Comparison of ENCODE assay signal across 8 mouse cellular contexts in the genomic region with DNA sequence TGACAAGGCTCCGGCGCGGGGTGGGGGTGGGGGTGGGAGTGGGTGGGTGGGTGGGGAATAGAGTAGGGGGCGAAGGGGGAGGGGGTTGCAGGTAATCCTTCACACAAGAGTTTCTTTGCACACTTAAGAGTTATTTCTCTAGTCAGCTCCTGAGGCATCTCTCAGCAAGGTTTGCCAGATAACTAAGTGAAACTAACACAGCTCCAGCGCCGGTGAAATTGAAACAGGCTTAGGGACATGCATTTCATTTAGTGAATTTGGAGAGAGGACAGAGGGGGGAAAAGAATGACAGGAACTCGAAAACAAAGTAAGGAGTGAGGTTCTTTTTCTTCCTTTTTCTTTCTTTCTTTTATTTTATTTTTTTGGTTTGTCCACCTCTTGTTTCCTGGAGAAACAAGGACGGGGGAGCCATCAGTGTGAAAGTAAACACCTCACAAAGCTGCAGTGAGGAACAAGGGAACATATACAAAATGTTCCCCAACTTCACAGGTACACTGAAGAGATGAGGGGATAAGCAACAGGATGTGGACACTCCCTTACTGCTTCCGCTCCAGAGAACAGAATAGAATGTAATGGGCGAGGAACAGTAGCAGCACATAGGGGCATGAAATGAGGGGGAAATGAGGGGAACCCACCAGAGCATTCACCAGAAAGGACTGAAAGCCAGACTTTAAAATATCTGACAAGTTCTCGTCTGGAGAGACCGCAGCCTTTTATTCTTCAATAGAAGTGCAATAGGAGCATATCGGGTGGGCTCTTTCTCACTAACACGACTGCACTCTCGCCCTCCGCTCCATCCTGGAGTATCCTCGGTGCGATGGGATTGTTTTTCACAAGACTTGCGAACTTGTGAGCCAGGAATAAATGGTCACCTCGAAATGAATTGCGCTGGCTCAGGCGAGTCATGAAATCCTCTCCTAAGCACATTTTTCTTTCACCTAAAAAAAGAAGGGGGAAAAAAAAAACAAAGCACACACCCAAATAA. TPM values are rescaled to one million over a fixed set of nuclear protein-coding genes. Genes with fewer than 3 reads are reported as not detected.
DNase-seq lines count a peak whose midpoint lies in the region; ATAC-seq lines count a peak whose summit lies in the region.

No protein-coding gene starts in this region.

- peak overlapping the region; percentile 62 for H3K9ac ChIP-seq in forebrain, embryonic 16.5 days (replicated peaks; ENCODE audit: low read depth, low read length)
- peak overlapping the region; percentile 56 for H3K9ac ChIP-seq in midbrain, embryonic 14.5 days (replicated peaks; ENCODE audit: low read length)

- peak; percentile 1 for ATAC-seq in forebrain, embryonic 16.5 days
- no peak for ATAC-seq in midbrain, embryonic 14.5 days (ENCODE audit: low FRiP score, low TSS enrichment)

- H3K9me3 ChIP-seq in forebrain, embryonic 16.5 days (ENCODE audit: control insufficient read depth, low read length), result no peaks in the 10 kb centered on the region
- H3K9me3 ChIP-seq in midbrain, embryonic 14.5 days (ENCODE audit: control insufficient read depth, low read length), result no peaks in the 10 kb centered on the region

- H3K27ac ChIP-seq in forebrain, embryonic 16.5 days (ENCODE audit: low read length), result peak overlapping the region; percentile 81
- peak overlapping the region; percentile 60 for H3K27ac ChIP-seq in midbrain, embryonic 14.5 days (replicated peaks; ENCODE audit: low read depth, low read length)

- WGBS in forebrain, embryonic 16.5 days, result 6% methylated on average over 22 of the region's 22 CpGs
- 10% methylated on average over 22 of the region's 22 CpGs for WGBS in midbrain, embryonic 14.5 days

- peak overlapping the region; percentile 77 for H3K4me2 ChIP-seq in forebrain, embryonic 16.5 days (ENCODE audit: low read length)
- H3K4me2 ChIP-seq in midbrain, embryonic 14.5 days (ENCODE audit: low read length), result peak overlapping the region; percentile 76

- H3K36me3 ChIP-seq in forebrain, embryonic 16.5 days (ENCODE audit: control insufficient read depth, insufficient read depth), result peaks cover 12% of the 10 kb centered on the region
- H3K36me3 ChIP-seq in midbrain, embryonic 14.5 days (ENCODE audit: control insufficient read depth, insufficient read depth, low read length), result peaks cover 22% of the 10 kb centered on the region

- peak; percentile 73 for DNase-seq in CD4-positive, CD25-positive, alpha-beta regulatory T cell, adult 2 months (ENCODE audit: low read depth, low spot score)
- peak; percentile 29 for DNase-seq in MN1 (ENCODE audit: low spot score)
- DNase-seq in kidney, adult 9 months, result peak; percentile 58
- no peak for DNase-seq in midbrain, embryonic 14.5 days
- no peak for DNase-seq in right cerebral cortex, adult 18-20 months
- DNase-seq in layer of hippocampus, adult 18-20 months (ENCODE audit: low spot score in 2 of 2), result no peak
- no peak for DNase-seq in ovary, postnatal 10 days (ENCODE audit: low spot score)

- H3K4me3 ChIP-seq in forebrain, embryonic 16.5 days (replicated peaks; ENCODE audit: low read length), result peak overlapping the region; percentile 85
- peak overlapping the region; percentile 72 for H3K4me3 ChIP-seq in midbrain, embryonic 14.5 days (replicated peaks; ENCODE audit: low read depth, low read length)

- H3K27me3 ChIP-seq in forebrain, embryonic 16.5 days (replicated peaks; ENCODE audit: control insufficient read depth, insufficient read depth, low read length), result no peaks in the 10 kb centered on the region
- no peaks in the 10 kb centered on the region for H3K27me3 ChIP-seq in midbrain, embryonic 14.5 days (ENCODE audit: control insufficient read depth, insufficient read depth, low read length)

- H3K4me1 ChIP-seq in forebrain, embryonic 16.5 days (replicated peaks; ENCODE audit: control insufficient read depth, insufficient read depth, low read length), result peaks cover 48% of the 10 kb centered on the region
- H3K4me1 ChIP-seq in midbrain, embryonic 14.5 days (ENCODE audit: control insufficient read depth, insufficient read depth, low read length), result peaks cover 38% of the 10 kb centered on the region

RNA-seq across cellular contexts. Expression of gene Txnip, which starts 0.8 kb away (rescaled TPM):
- 63.4 and 75.9 TPM in 2 replicates for polyA plus RNA-seq in forebrain, embryonic 16.5 days (2015; fragmentation: Nextera tagmentation; extraction: Ambion mirVana)
- 45.0 and 60.1 TPM in 2 replicates for polyA plus RNA-seq in midbrain, embryonic 14.5 days (2014; fragmentation: Nextera tagmentation; extraction: Ambion mirVana)
- 10 to 100 TPM; 28.1 to 34.8 TPM for total RNA-seq in layer of hippocampus, adult 18-20 months (2021)

RNA-seq across cellular contexts. Expression of gene Gm16253, which starts 19.8 kb away (rescaled TPM):
- polyA plus RNA-seq in forebrain, embryonic 16.5 days (2015; fragmentation: Nextera tagmentation; extraction: Ambion mirVana), result 1.6 and 1.8 TPM in 2 replicates
- polyA plus RNA-seq in midbrain, embryonic 14.5 days (2014; fragmentation: Nextera tagmentation; extraction: Ambion mirVana), result 0.43 and 0.45 TPM in 2 replicates
- total RNA-seq in layer of hippocampus, adult 18-20 months (2021), result not detected

RNA-seq across cellular contexts. Expression of gene Hfe2, which starts 32.0 kb away (rescaled TPM):
- 0.66 and 1.1 TPM in 2 replicates for polyA plus RNA-seq in forebrain, embryonic 16.5 days (2015; fragmentation: Nextera tagmentation; extraction: Ambion mirVana)
- polyA plus RNA-seq in midbrain, embryonic 14.5 days (2014; fragmentation: Nextera tagmentation; extraction: Ambion mirVana), result 0.84 and 1.3 TPM in 2 replicates
- under 1 TPM; 0.25 to 0.30 TPM for total RNA-seq in layer of hippocampus, adult 18-20 months (2021)

RNA-seq across cellular contexts. Expression of gene Polr3gl, which starts 37.0 kb away (rescaled TPM):
- 38.7 and 43.1 TPM in 2 replicates for polyA plus RNA-seq in forebrain, embryonic 16.5 days (2015; fragmentation: Nextera tagmentation; extraction: Ambion mirVana)
- 14.8 and 17.1 TPM in 2 replicates for polyA plus RNA-seq in midbrain, embryonic 14.5 days (2014; fragmentation: Nextera tagmentation; extraction: Ambion mirVana)
- total RNA-seq in layer of hippocampus, adult 18-20 months (2021), result 10 to 100 TPM; 28.7 to 31.6 TPM

RNA-seq across cellular contexts. Expression of gene Ankrd34a, which starts 39.5 kb away (rescaled TPM):
- polyA plus RNA-seq in forebrain, embryonic 16.5 days (2015; fragmentation: Nextera tagmentation; extraction: Ambion mirVana), result 16.2 and 21.9 TPM in 2 replicates
- 12.0 and 13.7 TPM in 2 replicates for polyA plus RNA-seq in midbrain, embryonic 14.5 days (2014; fragmentation: Nextera tagmentation; extraction: Ambion mirVana)
- total RNA-seq in layer of hippocampus, adult 18-20 months (2021), result 10 to 100 TPM; 55.7 to 56.8 TPM

Comparison
In these comparisons a context has a peak if more than half of its experiments do, and no peak if none do; other contexts are left out.
1. DNase-seq: peak in CD4-positive, CD25-positive, alpha-beta regulatory T cell, adult 2 months (single experiment), MN1 (single experiment) and kidney, adult 9 months (single experiment); none in midbrain, embryonic 14.5 days (single experiment), right cerebral cortex, adult 18-20 months (single experiment), layer of hippocampus, adult 18-20 months (0 of 2) and ovary, postnatal 10 days (single experiment).